Mouse (Mus musculus) heart, embryonic 14.5 days (tissue): Measurements from ENCODE around the gene Vrk3. TPM values are rescaled to one million over a fixed set of nuclear protein-coding genes. Genes with fewer than 3 reads are reported as not detected.

Experiments used
- ATAC-seq: fragments of 200-750 bp; cut with Nextera tagmentation; 2 replicates; pipeline ENCODE4 v1.8.0; 2017; ENCODE audit warnings: low read depth, moderate TSS enrichment; ENCODE audit not compliant: insufficient number of reproducible peaks, insufficient read depth, low FRiP score
- H3K27ac ChIP-seq, 2 experiments: fragments of 200-500 bp in 1 of 2; fragments of 300-500 bp in 1 of 2; sonication (generic) in 1 of 2; replicated peaks in 1 of 2; 2 replicates each; pipeline ENCODE4 v1.5.1; 2012 to 2014; ENCODE audit warnings: low read depth in 2 of 2, low read length in 2 of 2, control low read depth in 1 of 2, mild to moderate bottlenecking in 1 of 2, mixed read lengths in 1 of 2; ENCODE audit not compliant: control insufficient read depth in 1 of 2, insufficient read depth in 1 of 2
- H3K27me3 ChIP-seq: fragments of 300-500 bp; sonication (generic); 2 replicates; pipeline ENCODE4 v1.6.1; 2014; ENCODE audit warnings: mild to moderate bottlenecking, low read length, control low read depth; ENCODE audit not compliant: control insufficient read depth, insufficient read depth
- H3K36me3 ChIP-seq: fragments of 300-500 bp; sonication (generic); 2 replicates; pipeline ENCODE4 v1.6.1; 2014; ENCODE audit warnings: mild to moderate bottlenecking, control low read depth, low read length, mixed read lengths; ENCODE audit not compliant: control insufficient read depth, insufficient read depth
- H3K4me1 ChIP-seq, 2 experiments: fragments of 200-500 bp in 1 of 2; fragments of 300-500 bp in 1 of 2; sonication (generic) in 1 of 2; 2 replicates each; pipeline ENCODE4 v1.6.1; 2012 to 2014; ENCODE audit warnings: low read length in 2 of 2, control low read depth in 1 of 2, mixed read lengths in 1 of 2; ENCODE audit not compliant: control insufficient read depth in 2 of 2, insufficient read depth in 2 of 2
- H3K4me2 ChIP-seq: fragments of 300-500 bp; sonication (generic); 2 replicates; pipeline ENCODE4 v1.6.1; 2014; ENCODE audit warnings: mild to moderate bottlenecking, low read length
- H3K4me3 ChIP-seq, 2 experiments: fragments of 200-500 bp in 1 of 2; fragments of 300-500 bp in 1 of 2; sonication (generic) in 1 of 2; 2 replicates each; pipeline ENCODE4 v1.5.1; 2012 to 2014; ENCODE audit warnings: low read length in 2 of 2, mild to moderate bottlenecking in 2 of 2, control low read depth in 1 of 2, low read depth in 1 of 2, moderate library complexity in 1 of 2; ENCODE audit not compliant: control insufficient read depth in 1 of 2, insufficient read depth in 1 of 2
- H3K9ac ChIP-seq: fragments of 300-500 bp; sonication (generic); 2 replicates; pipeline ENCODE4 v1.6.1; 2014; ENCODE audit warnings: mild to moderate bottlenecking, low read length
- H3K9me3 ChIP-seq: fragments of 300-500 bp; sonication (generic); 2 replicates; pipeline ENCODE4 v1.6.1; 2016; ENCODE audit warnings: low read length, control low read depth; ENCODE audit not compliant: control insufficient read depth
- WGBS: fragments of 180-500 bp; shearing (Covaris S2); extraction: QIAGEN DNeasy Blood & Tissue Kit; methylation state at CpG from one replicate; pipeline ENCODE4 v1.1.7; 2014; 5-methylcytosine and 5-hydroxymethylcytosine counted together
- polyA plus RNA-seq: library from polyadenylated mRNA; unstranded; fragments of >200 nt; fragmentation: Nextera tagmentation; extraction: Ambion mirVana; gene quantifications from 2 replicates; pipeline ENCODE4 v1.2.1, GENCODE M21; 2014

Gene Vrk3
- polyA plus RNA-seq, 1 experiment from 2014 or later = 36.1 TPM

GRCm38 (mm10) chr7:44757164-44757563 is 9.0 kb downstream of the Vrk3 start:
- H3K4me3 ChIP-seq = no peak overlapping the region
- H3K4me1 ChIP-seq = no peaks in the 10 kb centered on the region
- no peak overlapping the region for H3K4me2 ChIP-seq
- H3K9me3 ChIP-seq = no peaks in the 10 kb centered on the region
- H3K27me3 ChIP-seq = no peaks in the 10 kb centered on the region
- no peak for ATAC-seq
- H3K36me3 ChIP-seq = peaks cover 96% of the 10 kb centered on the region
- H3K9ac ChIP-seq = no peak overlapping the region
- H3K27ac ChIP-seq = no peak overlapping the region
- 76% methylated on average over 2 of the region's 2 CpGs for WGBS

- no peaks in the 10 kb centered on the region for H3K4me1 ChIP-seq
- no peaks in the 10 kb centered on the region for H3K9me3 ChIP-seq
- H3K9ac ChIP-seq = no peak overlapping the region
- no peaks in the 10 kb centered on the region for H3K27me3 ChIP-seq
- no peak overlapping the region for H3K4me3 ChIP-seq
- no peak overlapping the region for H3K4me2 ChIP-seq
- peaks cover 89% of the 10 kb centered on the region for H3K36me3 ChIP-seq
- no peak for ATAC-seq
- no peak overlapping the region for H3K27ac ChIP-seq
Measured at GRCm38 (mm10) chr7:44760366-44760765, 12.2 kb downstream of the Vrk3 start.

GRCm38 (mm10) chr7:44768129-44768528 is 19.9 kb downstream of the Vrk3 start:
- Histone ChIP-seq H3K27me3 (no peaks in the 10 kb centered on the region), H3K36me3 (peaks cover 94% of the 10 kb centered on the region), H3K27ac (no peak overlapping the region), H3K4me1 (no peaks in the 10 kb centered on the region), H3K9me3 (no peaks in the 10 kb centered on the region), H3K4me2 (no peak overlapping the region), H3K4me3 (no peak overlapping the region), H3K9ac (no peak overlapping the region)
- WGBS = 82% methylated on average over 5 of the region's 5 CpGs
- no peak for ATAC-seq

GRCm38 (mm10) chr7:44770046-44770578 is 21.9 kb downstream of the Vrk3 start:
- Histone ChIP-seq H3K9me3 (no peaks in the 10 kb centered on the region), H3K4me2 (no peak overlapping the region), H3K4me3 (no peak overlapping the region), H3K9ac (no peak overlapping the region), H3K27me3 (no peaks in the 10 kb centered on the region), H3K36me3 (peaks cover 94% of the 10 kb centered on the region), H3K27ac (no peak overlapping the region), H3K4me1 (no peaks in the 10 kb centered on the region)
- 8% methylated on average over 6 of the region's 6 CpGs for WGBS
- ATAC-seq = no peak

GRCm38 (mm10) chr7:44772591-44773204 is 24.5 kb downstream of the Vrk3 start:
- no peak overlapping the region for H3K27ac ChIP-seq
- no peaks in the 10 kb centered on the region for H3K4me1 ChIP-seq
- H3K27me3 ChIP-seq = no peaks in the 10 kb centered on the region
- no peaks in the 10 kb centered on the region for H3K9me3 ChIP-seq
- ATAC-seq = no peak
- peaks cover 89% of the 10 kb centered on the region for H3K36me3 ChIP-seq
- no peak overlapping the region for H3K4me2 ChIP-seq
- no peak overlapping the region for H3K9ac ChIP-seq
- 76% methylated on average over 8 of the region's 8 CpGs for WGBS
- H3K4me3 ChIP-seq = no peak overlapping the region

GRCm38 (mm10) chr7:44776849-44777498 is 28.8 kb downstream of the Vrk3 start:
- Histone ChIP-seq H3K27me3 (no peaks in the 10 kb centered on the region), H3K4me1 (no peaks in the 10 kb centered on the region), H3K27ac (no peak overlapping the region), H3K9me3 (no peaks in the 10 kb centered on the region), H3K36me3 (peaks cover 53% of the 10 kb centered on the region), H3K4me3 (no peak overlapping the region), H3K4me2 (no peak overlapping the region), H3K9ac (no peak overlapping the region)
- 88% methylated on average over 9 of the region's 9 CpGs for WGBS
- no peak for ATAC-seq

- H3K9me3 ChIP-seq = no peaks in the 10 kb centered on the region
- 75% methylated on average over 8 of the region's 8 CpGs for WGBS
- H3K9ac ChIP-seq = no peak overlapping the region
- peaks cover 23% of the 10 kb centered on the region for H3K36me3 ChIP-seq
- no peak overlapping the region for H3K4me3 ChIP-seq
- no peak for ATAC-seq
- H3K4me2 ChIP-seq = no peak overlapping the region
- H3K27me3 ChIP-seq = no peaks in the 10 kb centered on the region
- no peaks in the 10 kb centered on the region for H3K4me1 ChIP-seq
- H3K27ac ChIP-seq = no peak overlapping the region
Measured at GRCm38 (mm10) chr7:44780101-44780500, 31.9 kb downstream of the Vrk3 start.
